Mouse (Mus musculus) cerebellum, postnatal 14 days (tissue): ENCODE results near the gene Gm21885.
A peak's percentile ranks its signal among the peaks of the same experiment; 100 is the strongest.

Source experiments
- DNase-seq, 2 experiments: peaks; one replicate each; pipeline ENCODE4 v3.0.0; 2021; ENCODE audit warnings: mixed read lengths in 2 of 2

Gm21885 gene

DNA sequence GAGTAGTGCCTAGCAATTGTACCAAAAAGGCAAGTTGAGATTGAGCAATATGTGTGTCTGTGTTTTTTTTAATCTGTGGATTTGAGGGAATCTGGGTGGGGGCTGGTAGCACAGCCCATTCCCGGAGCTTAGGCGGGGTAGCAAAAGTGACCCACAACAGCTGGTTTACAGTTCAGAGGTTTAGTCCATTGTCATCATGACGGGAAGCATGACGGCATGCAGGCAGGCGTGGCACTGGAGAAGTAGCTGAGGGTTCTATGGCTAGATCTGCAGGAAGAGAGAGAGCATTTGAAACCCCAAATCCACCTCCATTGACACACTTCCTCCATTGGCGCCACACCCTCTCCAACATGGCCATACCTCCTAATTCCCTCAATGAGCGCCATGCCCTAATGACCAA lies 11.8 kb upstream of the Gm21885 start:
- DNase-seq: no peak

GRCm38 (mm10) chr11:94271015-94271414 lies 10.7 kb upstream of the Gm21885 start:
- DNase-seq: no peak

GRCm38 (mm10) chr11:94272960-94273927 lies 8.4 kb upstream of the Gm21885 start:
- no peak for DNase-seq

GRCm38 (mm10) chr11:94274206-94274867 lies 7.3 kb upstream of the Gm21885 start:
- no peak for DNase-seq

GRCm38 (mm10) chr11:94275226-94275625 lies 6.4 kb upstream of the Gm21885 start:
- DNase-seq: no peak

- no peak for DNase-seq
Measured at GRCm38 (mm10) chr11:94275686-94276085, 6.0 kb upstream of the Gm21885 start.

DNA sequence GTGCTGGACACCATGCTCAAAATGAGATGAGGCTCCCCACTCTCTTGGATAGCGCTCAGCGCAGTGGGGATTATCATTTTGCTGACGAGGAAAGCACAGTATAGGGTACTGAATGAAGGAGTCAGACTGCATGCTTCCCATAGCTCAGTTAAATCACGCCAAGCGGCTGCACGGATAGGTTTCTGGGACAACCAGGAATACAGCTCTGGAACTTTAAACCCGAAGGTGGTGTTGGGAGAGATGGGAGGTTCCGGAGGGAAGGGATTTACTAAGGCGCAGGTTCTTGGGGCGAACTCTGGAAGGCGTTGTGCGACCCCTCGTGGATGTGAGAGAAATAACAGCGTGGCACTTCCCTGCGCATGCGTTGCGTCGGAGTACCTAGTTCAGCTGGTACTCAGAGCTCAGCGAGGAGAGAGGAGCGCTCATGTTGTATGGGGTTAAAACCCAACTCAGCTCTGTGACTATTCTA lies 4.8 kb upstream of the Gm21885 start:
- DNase-seq: peak; percentile 94 to 96

GRCm38 (mm10) chr11:94282291-94282690 lies 618 bp downstream of the Gm21885 start:
- no peak for DNase-seq

DNA sequence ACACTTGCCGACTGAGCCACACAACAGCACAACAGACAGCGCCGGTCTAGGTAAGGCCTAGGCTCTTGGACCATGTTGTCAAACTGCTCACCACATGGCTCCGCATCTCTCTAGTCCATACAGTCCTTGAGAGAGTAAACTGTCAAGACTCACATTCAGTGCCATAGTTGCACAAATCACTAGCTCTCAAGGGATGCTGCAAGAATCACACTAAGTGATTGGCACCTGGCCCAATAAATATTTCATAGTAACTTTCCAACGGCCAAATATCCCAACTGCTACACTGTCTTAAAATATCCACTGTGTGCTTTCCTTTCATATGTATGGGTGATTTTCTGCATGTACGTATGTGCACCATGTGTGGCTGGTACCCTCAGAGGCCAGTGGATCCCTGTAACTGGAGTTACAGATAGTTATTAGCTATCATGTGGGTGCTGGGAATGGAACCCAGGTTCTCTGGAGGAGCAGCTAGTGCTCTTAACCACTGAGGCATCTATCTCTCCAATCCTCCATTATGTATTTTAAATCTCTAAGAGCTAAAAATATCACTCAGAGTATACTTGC lies 1.9 kb downstream of the Gm21885 start:
- DNase-seq: no peak

DNA sequence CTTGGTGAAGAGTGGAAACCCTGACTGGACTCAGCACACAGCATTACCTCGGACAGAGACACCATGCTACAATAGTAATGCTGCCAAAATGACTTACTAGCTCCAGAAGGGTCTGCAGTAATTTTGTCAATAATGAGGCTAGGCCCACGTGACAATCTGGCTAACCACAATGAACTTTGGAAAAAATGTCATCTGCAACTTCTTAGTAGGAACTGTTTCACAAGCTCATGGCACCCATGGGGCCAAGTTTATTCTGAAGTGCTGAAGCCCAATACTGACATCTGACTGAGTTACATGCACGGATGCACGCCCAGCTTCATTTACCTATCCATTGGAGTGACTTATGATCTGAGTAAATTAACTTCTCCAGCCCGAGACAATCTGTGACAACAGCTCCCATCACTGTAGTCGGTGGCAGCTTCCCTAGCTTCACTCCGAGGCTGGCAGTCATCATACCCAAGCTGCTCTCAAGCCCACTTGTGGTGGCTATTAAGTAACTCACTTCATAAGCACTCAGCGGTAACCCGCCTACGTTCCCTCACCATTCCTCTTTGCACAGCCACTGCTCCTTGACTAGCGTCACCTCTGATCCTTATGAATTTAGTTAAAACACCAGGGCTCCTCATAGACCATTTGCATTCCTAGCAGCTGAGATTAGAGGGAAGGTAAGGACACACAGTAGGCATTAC lies 4.4 kb downstream of the Gm21885 start:
- no peak for DNase-seq

DNA sequence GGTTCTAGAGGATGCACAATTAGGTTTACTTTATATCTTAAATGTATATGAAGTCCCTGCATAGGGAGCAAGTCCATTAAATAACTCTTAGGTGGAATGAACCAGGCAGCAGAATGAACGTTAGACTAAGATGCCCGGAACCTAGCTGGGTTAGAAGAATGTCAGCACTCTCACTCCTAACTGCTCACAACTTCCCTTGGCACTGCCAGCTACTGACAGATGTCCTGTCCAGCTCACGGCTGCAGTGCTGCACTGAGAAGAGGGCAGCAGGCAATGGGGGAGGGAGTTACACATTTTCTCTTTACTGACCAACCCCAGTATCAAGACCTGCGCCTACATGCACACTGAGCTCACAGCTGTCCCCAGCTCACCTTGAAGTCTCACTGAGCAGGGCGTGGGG lies 5.4 kb downstream of the Gm21885 start:
- DNase-seq: no peak

GRCm38 (mm10) chr11:94290062-94290740 lies 8.5 kb downstream of the Gm21885 start:
- no peak for DNase-seq

DNA sequence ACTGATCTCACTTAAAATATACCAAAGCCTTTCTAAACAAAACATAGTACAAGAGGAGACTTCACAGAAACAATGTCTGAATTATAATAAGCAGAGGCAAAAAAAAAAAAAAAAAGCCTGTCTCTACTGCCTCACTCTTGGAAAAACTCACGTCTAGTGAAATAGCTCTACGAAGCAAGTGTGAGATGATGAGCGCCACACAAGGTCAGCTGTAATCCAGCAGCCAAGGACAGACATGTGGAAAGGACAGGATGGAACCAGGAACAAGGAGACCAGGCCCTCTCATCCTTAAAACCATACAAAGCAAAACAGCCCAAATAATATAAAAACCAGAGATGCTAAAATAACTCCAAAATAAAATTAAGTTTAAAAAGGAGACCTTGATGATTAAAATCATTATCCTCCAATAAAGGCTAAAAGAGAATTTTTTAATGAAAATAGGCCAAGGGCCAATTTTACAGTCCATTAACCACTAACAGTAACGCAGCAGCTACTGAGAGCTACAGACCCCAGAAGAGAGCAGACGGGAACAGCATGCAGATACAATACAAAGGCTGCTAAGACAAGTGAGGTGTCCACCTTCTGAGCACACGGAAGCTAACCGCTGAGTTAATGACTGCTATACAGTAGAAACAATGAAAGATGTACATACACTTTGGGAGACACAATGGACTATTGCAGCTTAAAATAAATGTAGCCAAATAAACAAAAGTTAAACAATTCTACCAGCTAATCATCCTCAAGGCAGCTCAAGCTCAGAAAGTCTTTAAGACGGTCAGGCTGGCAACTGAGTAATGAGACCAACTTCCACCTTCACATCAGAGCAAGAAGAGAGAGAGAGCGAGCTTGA lies 13.5 kb downstream of the Gm21885 start:
- no peak for DNase-seq

DNA sequence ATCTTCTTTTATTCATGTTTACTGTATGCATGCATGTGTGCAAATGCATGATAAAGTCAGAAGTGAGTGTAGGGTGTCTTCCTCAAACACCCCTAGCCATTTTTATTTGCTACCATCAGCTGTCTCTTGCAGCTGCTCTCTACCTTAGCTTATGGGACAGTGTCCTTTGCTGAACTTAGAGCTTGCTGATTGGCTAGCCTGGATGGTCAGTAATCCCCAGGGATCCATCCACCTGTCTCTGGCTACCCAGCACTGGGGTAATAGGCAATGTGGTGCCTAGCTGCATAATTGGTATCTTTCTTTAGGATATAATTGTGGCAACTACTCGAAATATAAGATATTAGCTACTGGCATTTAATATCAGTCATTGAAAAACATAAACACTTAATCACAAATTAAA lies 31.1 kb downstream of the Gm21885 start:
- peak in 1 of 2 experiments; percentile 35 for DNase-seq

DNA sequence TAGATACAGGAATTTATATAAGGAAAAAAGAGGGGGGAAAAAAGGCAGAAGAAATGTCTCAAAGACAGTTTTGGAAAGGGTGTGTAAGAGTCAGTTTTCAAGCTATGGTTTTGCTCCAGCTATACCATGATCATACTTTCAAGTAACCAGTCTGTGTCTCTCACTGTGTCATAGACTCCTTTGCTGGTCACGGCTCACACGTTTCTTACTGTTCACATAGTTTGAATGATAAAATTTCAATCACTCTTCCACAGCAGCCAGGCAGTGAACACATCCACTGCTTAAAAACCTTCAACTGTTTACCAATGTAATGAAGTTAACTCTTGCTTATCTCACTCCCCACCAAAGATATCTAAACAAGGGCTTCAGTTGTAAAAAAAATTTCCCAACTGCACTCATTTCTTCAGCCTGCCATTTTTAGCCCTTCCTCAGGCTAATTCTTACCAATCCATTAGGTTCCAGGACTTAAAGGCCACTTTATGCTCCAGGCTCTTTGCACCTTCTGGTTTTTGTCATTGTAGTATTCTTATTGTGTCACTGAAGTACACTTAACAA lies 32.5 kb downstream of the Gm21885 start:
- DNase-seq: no peak

DNA sequence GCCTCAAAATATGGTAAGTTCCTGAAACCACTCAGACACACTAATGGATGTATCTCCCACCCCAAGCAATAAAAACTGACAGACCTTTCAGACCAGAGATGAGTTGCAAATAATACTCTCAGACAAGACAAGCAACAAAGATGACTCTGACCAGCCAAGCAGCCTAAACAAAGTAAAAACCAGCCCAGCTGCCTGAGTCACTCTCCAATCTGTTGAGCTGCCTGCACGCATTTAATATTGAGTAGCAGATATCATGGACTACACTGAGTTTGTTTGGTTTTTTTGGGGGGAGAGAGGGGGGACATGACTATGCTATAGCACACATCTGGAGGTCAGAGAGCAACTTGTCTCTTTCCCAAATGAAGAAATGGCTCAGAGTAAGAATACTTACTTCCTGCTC lies 33.6 kb downstream of the Gm21885 start:
- no peak for DNase-seq

DNA sequence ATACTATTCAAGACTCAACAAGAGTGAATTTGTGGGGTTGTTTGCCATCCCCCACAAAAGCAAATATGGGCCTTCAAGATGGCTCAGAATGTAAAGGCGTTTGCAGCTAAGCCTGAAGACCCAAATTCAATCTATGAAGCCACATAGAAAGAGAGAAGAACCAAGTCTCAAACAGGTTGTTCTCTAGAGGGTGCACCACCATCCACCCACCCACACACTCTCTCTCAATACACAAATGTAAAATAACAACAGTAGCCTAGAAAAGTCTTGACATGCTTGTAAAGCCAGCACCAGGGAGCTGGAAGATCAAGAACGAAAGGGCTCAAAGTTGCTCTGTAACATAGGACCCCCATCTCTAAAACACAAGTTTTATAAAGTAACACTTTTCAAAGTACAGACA lies 34.9 kb downstream of the Gm21885 start:
- DNase-seq: no peak

DNA sequence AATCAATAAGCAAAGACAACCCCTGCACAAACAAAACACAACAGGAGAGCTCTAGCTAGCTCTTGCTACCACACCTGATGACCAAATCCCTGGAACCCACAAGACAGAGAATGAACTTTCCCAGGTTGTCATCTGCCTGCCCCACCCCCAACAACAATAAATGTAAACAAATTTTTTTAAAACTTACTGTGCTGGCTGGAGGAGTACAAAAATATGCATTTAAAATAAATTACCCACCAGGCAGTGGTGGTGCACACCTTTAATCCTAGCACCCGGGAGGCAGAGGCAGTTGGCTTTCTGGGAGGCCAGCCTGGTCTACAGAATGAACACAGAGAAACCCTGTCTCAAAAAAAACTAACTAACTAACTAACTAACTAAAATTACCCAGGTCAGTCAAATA lies 35.3 kb downstream of the Gm21885 start:
- DNase-seq: no peak

GRCm38 (mm10) chr11:94317515-94317914 lies 35.8 kb downstream of the Gm21885 start:
- no peak for DNase-seq

DNA sequence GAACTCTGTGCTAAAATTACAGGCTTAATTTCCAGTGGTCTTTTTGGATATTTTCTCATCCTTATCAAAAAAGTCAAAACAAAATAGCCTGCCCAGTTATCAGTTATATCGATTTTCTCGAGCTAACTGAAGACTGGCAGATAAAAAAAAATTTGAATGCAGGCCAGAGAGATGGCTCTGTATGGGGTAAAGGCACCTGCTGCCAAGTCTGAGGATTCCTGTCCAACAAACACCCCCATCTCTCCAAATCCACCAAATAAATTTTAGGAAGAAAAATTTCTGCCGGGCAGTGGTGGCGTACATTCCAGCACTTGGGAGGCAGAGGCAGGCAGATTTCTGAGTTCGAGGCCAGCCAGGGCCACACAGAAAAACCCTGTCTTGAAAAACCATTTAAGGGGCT lies 36.4 kb downstream of the Gm21885 start:
- DNase-seq: peak in 1 of 2 experiments; percentile 54
